Mouse (Mus musculus) kidney, adult 2 months (tissue): Measurements from ENCODE around the gene Pla2g4a. TPM values are rescaled to one million over a fixed set of nuclear protein-coding genes. Genes with fewer than 3 reads are reported as not detected.

ENCODE experiments used
- DNase-seq: peaks from one replicate; pipeline ENCODE4 v3.0.0; 2021
- H3K27ac ChIP-seq: fragments of 200-500 bp; 2 replicates; pipeline ENCODE4 v1.5.1; 2012; ENCODE audit warnings: low read depth, low read length, control low read depth, inconsistent platforms; ENCODE audit not compliant: insufficient read depth
- H3K27me3 ChIP-seq: fragments of 200-500 bp; replicated peaks from 2 replicates; pipeline ENCODE4 v1.6.1; 2012; ENCODE audit warnings: mild to moderate bottlenecking, moderate library complexity, low read length, inconsistent platforms; ENCODE audit not compliant: control insufficient read depth, insufficient read depth
- H3K36me3 ChIP-seq: fragments of 200-500 bp; 2 replicates; pipeline ENCODE4 v1.6.1; 2012; ENCODE audit warnings: mild to moderate bottlenecking, moderate library complexity, low read length, inconsistent platforms; ENCODE audit not compliant: control insufficient read depth, insufficient read depth
- H3K4me1 ChIP-seq: fragments of 200-500 bp; 2 replicates; pipeline ENCODE4 v1.6.1; 2011; ENCODE audit warnings: low read length; ENCODE audit not compliant: control insufficient read depth, insufficient read depth
- H3K4me3 ChIP-seq: fragments of 200-500 bp; 2 replicates; pipeline ENCODE4 v1.5.1; 2011; ENCODE audit warnings: mild to moderate bottlenecking, low read depth, low read length, control low read depth; ENCODE audit not compliant: insufficient read depth
- CTCF ChIP-seq: fragments of 200-500 bp; conservative IDR thresholded peaks from 2 replicates; pipeline ENCODE4 v1.5.1; 2011; ENCODE audit warnings: low read depth, mild to moderate bottlenecking, control low read depth, low read length, moderate library complexity, mixed read lengths; ENCODE audit not compliant: insufficient read depth, insufficient read length
- POLR2A ChIP-seq: fragments of 200-500 bp; IDR thresholded peaks from one replicate; pipeline ENCODE4 v1.6.1; 2011; ENCODE audit warnings: low read depth, low read length, control low read depth
- WGBS: fragments of 180-500 bp; shearing (Covaris S2); methylation state at CpG from one replicate; pipeline ENCODE4 v1.1.7; 2018; 5-methylcytosine and 5-hydroxymethylcytosine counted together
- polyA plus RNA-seq: library from polyadenylated mRNA; depleted of rRNA; stranded (reverse); fragments of >200 nt; gene quantifications from 2 replicates; pipeline ENCODE4 v1.2.3, GENCODE M21; 2012; rRNA removed

Pla2g4a gene
- polyA plus RNA-seq, 1 experiment: 3.4 TPM

DNA sequence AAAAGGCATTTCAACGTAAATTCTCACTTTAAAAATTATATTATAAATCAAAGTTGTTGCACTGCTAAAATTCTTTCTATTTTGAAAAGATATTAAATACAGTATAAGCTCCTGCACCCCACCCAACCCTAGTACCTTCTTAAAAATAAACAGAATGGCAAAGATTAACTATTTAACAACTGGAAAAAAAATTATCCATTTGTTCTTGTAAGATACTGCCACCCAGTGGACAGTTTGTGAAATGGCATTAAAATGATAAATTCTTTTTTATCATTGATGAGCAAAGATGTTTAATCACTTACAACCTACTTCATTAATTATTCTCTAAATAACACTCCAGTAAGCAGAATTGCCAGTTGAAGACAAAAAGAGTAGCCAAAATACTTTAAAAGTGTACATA lies 151.6 kb downstream of the Pla2g4a start:
- H3K27ac ChIP-seq: no peak overlapping the region
- DNase-seq: no peak
- H3K36me3 ChIP-seq: no peaks in the 10 kb centered on the region
- H3K27me3 ChIP-seq: no peaks in the 10 kb centered on the region
- no peaks in the 10 kb centered on the region for H3K4me1 ChIP-seq
- WGBS: 67% methylated on average over 1 of the region's 1 CpGs
- TF ChIP-seq CTCF: no peak
- TF ChIP-seq POLR2A: no peak
- H3K4me3 ChIP-seq: no peak overlapping the region

Other genes starting within 250 kb of the Pla2g4a start
- gene Ptgs2, start 138.7 kb upstream of the Pla2g4a start, polyA plus RNA-seq: 0.29 and 0.33 TPM in 2 replicates